Mouse (Mus musculus) cerebellum, adult 2 months (tissue): Measurements from ENCODE around the gene Usp49.

ENCODE experiments used
- CTCF ChIP-seq: fragments of 200-500 bp; IDR thresholded peaks from 2 replicates; pipeline ENCODE4 v1.5.1; 2011; ENCODE audit warnings: low read depth, mild to moderate bottlenecking, control low read depth, low read length, moderate library complexity, borderline replicate concordance; ENCODE audit not compliant: insufficient read depth
- POLR2A ChIP-seq: fragments of 200-500 bp; IDR thresholded peaks from 2 replicates; pipeline ENCODE4 v1.6.1; 2011; ENCODE audit warnings: low read length, control low read depth, borderline replicate concordance; ENCODE audit not compliant: insufficient read depth

GRCm38 (mm10) chr17:47597838-47598579, 32.5 kb upstream of the Usp49 start:
- TF ChIP-seq POLR2A: no peak
- peak; percentile 58 for TF ChIP-seq CTCF
